Mouse (Mus musculus) ovary, adult 18-20 months (tissue): ENCODE results near the gene Mxi1.
A peak's percentile ranks its signal among the peaks of the same experiment; 100 is the strongest.

ENCODE experiments used
- DNase-seq: peaks from one replicate; pipeline ENCODE4 v3.0.0; 2022; ENCODE audit warnings: low spot score, mixed read lengths

Gene Mxi1

GRCm38 (mm10) chr19:53397451-53398233 is 87.3 kb downstream of the Mxi1 start:
- DNase-seq = no peak

- DNase-seq = no peak
Observed at GRCm38 (mm10) chr19:53399213-53399612, 88.9 kb downstream of the Mxi1 start.

GRCm38 (mm10) chr19:53400332-53401110 is 90.2 kb downstream of the Mxi1 start:
- DNase-seq = no peak

GRCm38 (mm10) chr19:53402741-53403432 is 92.6 kb downstream of the Mxi1 start:
- no peak for DNase-seq

GRCm38 (mm10) chr19:53404219-53404836 is 94.0 kb downstream of the Mxi1 start:
- DNase-seq = peak; percentile 40

GRCm38 (mm10) chr19:53404837-53405356 is 94.6 kb downstream of the Mxi1 start:
- DNase-seq = no peak

- DNase-seq = no peak
Observed at GRCm38 (mm10) chr19:53405810-53406209, 95.5 kb downstream of the Mxi1 start.

GRCm38 (mm10) chr19:53407350-53407749 is 97.0 kb downstream of the Mxi1 start:
- DNase-seq = no peak

- DNase-seq = no peak
Observed at GRCm38 (mm10) chr19:53408398-53408797, 98.1 kb downstream of the Mxi1 start.

- DNase-seq = no peak
Observed at GRCm38 (mm10) chr19:53409663-53410307, 99.5 kb downstream of the Mxi1 start.

GRCm38 (mm10) chr19:53412149-53412848 is 102.0 kb downstream of the Mxi1 start:
- DNase-seq = no peak

GRCm38 (mm10) chr19:53413617-53414380 is 103.5 kb downstream of the Mxi1 start:
- no peak for DNase-seq

GRCm38 (mm10) chr19:53414650-53415049 is 104.3 kb downstream of the Mxi1 start:
- no peak for DNase-seq

GRCm38 (mm10) chr19:53415198-53415597 is 104.9 kb downstream of the Mxi1 start:
- DNase-seq = no peak

- DNase-seq = peak; percentile 48
Observed at GRCm38 (mm10) chr19:53419834-53420233, 109.5 kb downstream of the Mxi1 start.

- DNase-seq = peak; percentile 70
Observed at GRCm38 (mm10) chr19:53420924-53421582, 110.7 kb downstream of the Mxi1 start.

GRCm38 (mm10) chr19:53421583-53422188 is 111.4 kb downstream of the Mxi1 start:
- DNase-seq = no peak

GRCm38 (mm10) chr19:53422358-53423308 is 112.3 kb downstream of the Mxi1 start:
- DNase-seq = no peak
